Mouse (Mus musculus): ENCODE results near the gene Osbpl9.

Osbpl9 gene

GRCm38 (mm10) chr4:109029857-109030256 is 172.2 kb downstream of the Osbpl9 start:
- no peak for DNase-seq

GRCm38 (mm10) chr4:109026543-109026942 is 175.5 kb downstream of the Osbpl9 start:
- no peak for DNase-seq

- peak in 1 of 2 experiments; percentile 36 for DNase-seq
Observed at GRCm38 (mm10) chr4:109025061-109025460, 177.0 kb downstream of the Osbpl9 start.

DNA sequence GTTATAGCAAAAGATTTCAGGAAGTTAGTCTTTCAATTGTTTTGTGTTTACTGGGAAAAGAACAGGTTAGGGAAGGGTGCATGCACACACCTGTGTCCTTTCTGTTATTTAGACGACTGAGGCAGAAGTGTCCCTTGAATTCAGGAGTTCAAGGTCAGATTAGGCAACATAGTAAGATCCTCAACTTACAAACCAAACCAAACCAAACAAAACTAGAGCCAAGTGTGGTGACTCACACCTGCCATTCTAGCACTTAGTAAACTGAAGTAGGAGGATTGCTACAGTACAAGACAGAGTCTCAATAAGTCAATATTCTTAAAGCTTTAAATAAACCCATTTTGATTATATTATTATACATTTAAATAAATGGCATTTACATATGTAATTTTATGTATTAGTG is 180.1 kb downstream of the Osbpl9 start:
- no peak for DNase-seq

DNA sequence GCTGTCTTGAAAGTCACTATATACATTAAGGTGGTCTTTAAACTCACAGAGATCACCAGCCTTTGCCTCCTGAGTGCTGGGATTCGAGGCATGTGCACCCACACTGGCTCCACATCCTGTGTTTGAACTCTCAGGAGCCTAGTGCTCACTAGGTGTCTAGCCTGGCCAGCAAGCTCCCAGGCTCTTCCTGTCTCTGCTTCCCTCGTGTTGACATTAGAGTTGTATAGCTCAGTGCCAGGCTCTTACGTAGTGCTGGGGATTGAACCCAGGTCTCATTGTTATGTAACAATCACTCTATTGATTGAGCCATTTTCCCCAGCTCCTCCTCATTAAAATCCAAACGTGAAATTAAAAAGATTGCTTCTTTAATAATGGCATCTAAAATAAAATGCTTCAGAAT is 182.8 kb downstream of the Osbpl9 start:
- DNase-seq: no peak

DNA sequence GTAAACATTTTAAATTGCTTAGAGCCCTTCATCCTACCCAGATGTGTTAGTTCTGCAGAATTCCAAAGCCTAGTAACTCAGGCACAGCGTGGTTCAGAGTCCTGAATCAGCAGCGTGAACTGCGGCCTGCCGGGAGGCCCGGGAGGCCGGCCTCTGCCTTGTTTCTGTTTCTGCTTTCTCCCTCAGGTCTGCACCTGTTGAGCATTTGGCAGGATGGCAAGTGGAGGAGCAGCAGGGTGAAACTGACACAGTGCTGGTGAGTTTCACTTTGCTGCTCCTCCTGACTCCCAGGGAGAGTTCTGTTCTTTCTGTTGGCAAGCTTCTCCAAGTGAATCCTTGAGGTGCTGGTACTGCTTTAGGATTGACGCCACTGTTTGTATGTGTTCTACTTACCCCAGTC is 184.6 kb downstream of the Osbpl9 start:
- DNase-seq: peak; percentile 71 to 73

DNA sequence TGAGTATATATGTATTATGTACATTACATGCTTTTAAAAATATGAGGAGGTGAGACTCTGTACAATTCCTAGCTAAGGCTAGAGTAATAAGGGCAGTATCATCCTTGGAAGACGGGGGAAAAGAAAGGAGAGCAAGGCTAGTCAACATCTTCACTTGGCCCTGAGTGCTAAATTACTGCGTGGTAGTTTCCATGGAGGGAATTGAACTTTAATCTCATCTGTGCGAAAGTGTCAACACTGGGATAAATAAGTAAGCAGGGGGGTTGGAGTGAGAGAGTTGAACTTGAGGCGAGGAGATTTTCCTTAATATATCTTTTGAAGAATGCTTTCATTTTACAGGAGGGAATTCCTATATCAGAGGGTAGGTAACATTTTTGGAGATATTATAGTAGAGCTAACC is 188.0 kb downstream of the Osbpl9 start:
- DNase-seq: peak in 1 of 2 experiments; percentile 45

Data from kidney, postnatal 36 days (tissue).